Mouse (Mus musculus) neural tube, embryonic 11.5 days (tissue): ENCODE measurements around the gene Ces1f. TPM values are rescaled to one million over a fixed set of nuclear protein-coding genes. Genes with fewer than 3 reads are reported as not detected.

Experiments
- ATAC-seq: fragments of 200-750 bp; cut with Nextera tagmentation; 2 replicates; pipeline ENCODE4 v1.8.0; 2017; ENCODE audit warnings: moderate number of reproducible peaks, mild to moderate bottlenecking, moderate TSS enrichment, moderate library complexity; ENCODE audit not compliant: insufficient read depth, low FRiP score, low TSS enrichment
- DNase-seq: peaks from one replicate; pipeline ENCODE4 v3.0.0-alpha.2; 2015; ENCODE audit warnings: low spot score
- H3K27ac ChIP-seq: fragments of 300-500 bp; sonication (generic); 2 replicates; pipeline ENCODE4 v1.5.1; 2014; ENCODE audit warnings: low read depth, mild to moderate bottlenecking, low read length
- H3K27me3 ChIP-seq: fragments of 300-500 bp; sonication (generic); 2 replicates; pipeline ENCODE4 v1.6.1; 2014; ENCODE audit warnings: mild to moderate bottlenecking, low read length, mixed read lengths; ENCODE audit not compliant: control insufficient read depth, insufficient read depth
- H3K36me3 ChIP-seq: fragments of 300-500 bp; sonication (generic); 2 replicates; pipeline ENCODE4 v1.6.1; 2014; ENCODE audit warnings: mild to moderate bottlenecking, low read length, moderate library complexity, mixed read lengths; ENCODE audit not compliant: control insufficient read depth, insufficient read depth
- H3K4me1 ChIP-seq: fragments of 300-500 bp; sonication (generic); 2 replicates; pipeline ENCODE4 v1.6.1; 2014; ENCODE audit warnings: low read length, mixed read lengths; ENCODE audit not compliant: control insufficient read depth, insufficient read depth
- H3K4me2 ChIP-seq: fragments of 300-500 bp; sonication (generic); 2 replicates; pipeline ENCODE4 v1.6.1; 2014; ENCODE audit warnings: low read depth, mild to moderate bottlenecking, moderate library complexity
- H3K4me3 ChIP-seq: fragments of 300-500 bp; sonication (generic); 2 replicates; pipeline ENCODE4 v1.5.1; 2014; ENCODE audit warnings: low read depth, low read length
- H3K9ac ChIP-seq: fragments of 300-500 bp; sonication (generic); 2 replicates; pipeline ENCODE4 v1.6.1; 2014; ENCODE audit warnings: mild to moderate bottlenecking, low read length
- H3K9me3 ChIP-seq: fragments of 300-500 bp; sonication (generic); 2 replicates; pipeline ENCODE4 v1.6.1; 2016; ENCODE audit warnings: low read length; ENCODE audit not compliant: control insufficient read depth
- WGBS: fragments of 180-500 bp; shearing (Covaris S2); extraction: QIAGEN DNeasy Blood & Tissue Kit; methylation state at CpG from one replicate; pipeline ENCODE4 v1.1.7; 2014; 5-methylcytosine and 5-hydroxymethylcytosine counted together
- polyA plus RNA-seq: library from polyadenylated mRNA; unstranded; fragments of >200 nt; fragmentation: Nextera tagmentation; extraction: Ambion mirVana; gene quantifications from 2 replicates; pipeline ENCODE4 v1.2.1, GENCODE M21; 2014

The Ces1f gene
- polyA plus RNA-seq, 1 experiment from 2014 or later, result not detected

- Histone ChIP-seq H3K27ac (no peak overlapping the region), H3K27me3 (no peaks in the 10 kb centered on the region), H3K4me3 (no peak overlapping the region), H3K4me2 (no peak overlapping the region), H3K36me3 (no peaks in the 10 kb centered on the region), H3K9me3 (no peaks in the 10 kb centered on the region), H3K4me1 (no peaks in the 10 kb centered on the region), H3K9ac (no peak overlapping the region)
- no peak for DNase-seq
- no peak for ATAC-seq
- WGBS, result 89% methylated on average over 4 of the region's 4 CpGs
These were observed 6.9 kb downstream of the Ces1f start for GRCm38 (mm10) chr8:93272686-93273085.

- H3K27ac ChIP-seq, result no peak overlapping the region
- no peaks in the 10 kb centered on the region for H3K27me3 ChIP-seq
- WGBS, result 51% methylated on average over 2 of the region's 2 CpGs
- H3K9ac ChIP-seq, result no peak overlapping the region
- no peaks in the 10 kb centered on the region for H3K9me3 ChIP-seq
- no peaks in the 10 kb centered on the region for H3K36me3 ChIP-seq
- no peaks in the 10 kb centered on the region for H3K4me1 ChIP-seq
- no peak overlapping the region for H3K4me3 ChIP-seq
- ATAC-seq (no peak), DNase-seq (no peak)
- no peak overlapping the region for H3K4me2 ChIP-seq
These were observed 18.1 kb downstream of the Ces1f start for GRCm38 (mm10) chr8:93261436-93261835.

GRCm38 (mm10) chr8:93252400-93252925 is 27.1 kb downstream of the Ces1f start:
- no peak for DNase-seq
- ATAC-seq, result no peak
- Histone ChIP-seq H3K4me3 (no peak overlapping the region), H3K9me3 (no peaks in the 10 kb centered on the region), H3K4me2 (no peak overlapping the region), H3K36me3 (no peaks in the 10 kb centered on the region), H3K27ac (no peak overlapping the region), H3K4me1 (no peaks in the 10 kb centered on the region), H3K9ac (no peak overlapping the region), H3K27me3 (no peaks in the 10 kb centered on the region)
- WGBS, result 96% methylated on average over 1 of the region's 1 CpGs

- H3K9me3 ChIP-seq, result no peaks in the 10 kb centered on the region
- no peak overlapping the region for H3K4me2 ChIP-seq
- no peak overlapping the region for H3K27ac ChIP-seq
- H3K36me3 ChIP-seq, result no peaks in the 10 kb centered on the region
- no peaks in the 10 kb centered on the region for H3K4me1 ChIP-seq
- H3K4me3 ChIP-seq, result no peak overlapping the region
- no peak for ATAC-seq
- H3K27me3 ChIP-seq, result no peaks in the 10 kb centered on the region
- no peak for DNase-seq
- H3K9ac ChIP-seq, result no peak overlapping the region
- WGBS, result 89% methylated on average over 2 of the region's 2 CpGs
These were observed 33.5 kb downstream of the Ces1f start for GRCm38 (mm10) chr8:93246057-93246456.

- no peaks in the 10 kb centered on the region for H3K36me3 ChIP-seq
- no peak overlapping the region for H3K9ac ChIP-seq
- H3K9me3 ChIP-seq, result no peaks in the 10 kb centered on the region
- no peak for DNase-seq
- no peak overlapping the region for H3K4me3 ChIP-seq
- no peak for ATAC-seq
- H3K4me2 ChIP-seq, result no peak overlapping the region
- H3K27ac ChIP-seq, result no peak overlapping the region
- no peaks in the 10 kb centered on the region for H3K4me1 ChIP-seq
- no peaks in the 10 kb centered on the region for H3K27me3 ChIP-seq
These were observed 39.7 kb downstream of the Ces1f start for GRCm38 (mm10) chr8:93239884-93240283.

GRCm38 (mm10) chr8:93235681-93236080 is 43.9 kb downstream of the Ces1f start:
- Histone ChIP-seq H3K4me2 (no peak overlapping the region), H3K4me3 (no peak overlapping the region), H3K27me3 (no peaks in the 10 kb centered on the region), H3K9me3 (no peaks in the 10 kb centered on the region), H3K27ac (no peak overlapping the region), H3K36me3 (no peaks in the 10 kb centered on the region), H3K4me1 (no peaks in the 10 kb centered on the region), H3K9ac (no peak overlapping the region)
- DNase-seq (no peak), ATAC-seq (no peak)
- 92% methylated on average over 1 of the region's 1 CpGs for WGBS

GRCm38 (mm10) chr8:93234706-93235105 is 44.8 kb downstream of the Ces1f start:
- Histone ChIP-seq H3K27ac (no peak overlapping the region), H3K36me3 (no peaks in the 10 kb centered on the region), H3K4me3 (no peak overlapping the region), H3K4me2 (no peak overlapping the region), H3K4me1 (no peaks in the 10 kb centered on the region), H3K27me3 (no peaks in the 10 kb centered on the region), H3K9me3 (no peaks in the 10 kb centered on the region), H3K9ac (no peak overlapping the region)
- DNase-seq (no peak), ATAC-seq (no peak)
- 100% methylated on average over 1 of the region's 1 CpGs for WGBS

- DNase-seq (no peak), ATAC-seq (no peak)
- 92% methylated on average over 6 of the region's 6 CpGs for WGBS
- Histone ChIP-seq H3K9me3 (no peaks in the 10 kb centered on the region), H3K27ac (no peak overlapping the region), H3K27me3 (no peaks in the 10 kb centered on the region), H3K9ac (no peak overlapping the region), H3K4me3 (no peak overlapping the region), H3K36me3 (no peaks in the 10 kb centered on the region), H3K4me2 (no peak overlapping the region), H3K4me1 (no peaks in the 10 kb centered on the region)
These were observed 45.5 kb downstream of the Ces1f start for GRCm38 (mm10) chr8:93234068-93234467.

- Histone ChIP-seq H3K27ac (no peak within 1 kb of the TSS), H3K36me3 (no peaks in the 10 kb centered on the region), H3K9me3 (no peaks in the 10 kb centered on the region), H3K9ac (no peak within 1 kb of the TSS), H3K27me3 (no peaks in the 10 kb centered on the region), H3K4me1 (no peaks in the 10 kb centered on the region), H3K4me3 (no peak within 1 kb of the TSS), H3K4me2 (no peak within 1 kb of the TSS)
- no peak for DNase-seq
- no peak for ATAC-seq
These were observed 50.1 kb downstream of the Ces1f start, which contains the start of gene Ces1e for GRCm38 (mm10) chr8:93229446-93229845. TSS of gene Ces1e (minus strand) at chr8:93229619.
